Mouse (Mus musculus): ENCODE data around the gene Ccr1l1.

- TF ChIP-seq CTCF (IDR thresholded peaks at IDR 0.05; ENCODE audit: borderline replicate concordance, control insufficient read depth, extremely low read depth, insufficient read depth, low read length, poor library complexity) (no peak), POLR2A (IDR thresholded peaks at IDR 0.05; ENCODE audit: control insufficient read depth, extremely low read depth, insufficient read depth, low read length, poor library complexity) (no peak)
Measured at GRCm38 (mm10) chr9:124019887-124020286, 41.7 kb upstream of the Ccr1l1 start.

All from thymus, adult 2 months (tissue).